21 mouse cellular contexts compared by ENCODE assay signal in the genomic region with DNA sequence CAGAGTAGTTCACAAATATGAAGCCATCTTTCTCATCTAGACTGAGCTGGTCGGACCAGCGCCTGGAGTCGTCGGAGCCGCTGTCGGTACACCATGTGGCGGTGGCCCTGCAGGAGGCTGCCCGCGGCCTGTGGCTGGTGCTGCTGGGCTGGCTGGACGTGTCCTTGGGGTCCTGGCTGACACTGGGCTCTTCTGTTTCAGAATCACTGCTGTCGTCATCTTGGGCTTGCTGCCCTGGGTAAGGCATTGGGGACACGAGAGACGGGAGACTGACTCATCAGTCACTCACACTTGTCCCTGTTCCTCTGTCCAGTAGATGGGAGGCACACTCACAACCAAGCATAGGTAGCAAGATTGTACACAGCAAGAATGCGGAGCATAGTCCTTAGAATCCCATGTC.
"Had no signal": no experiment of that assay in that cellular context is flagged by ENCODE, and none has a peak within 500 bp of the region (broad histone marks: within the 10 kb centered on the region; RNA-seq: fewer than 3 reads in every experiment).

No protein-coding gene starts in this region.

- DNase-seq: kidney, adult 2 months; kidney, postnatal 10 days; kidney, postnatal 36 days; layer of hippocampus, postnatal 36 days; liver; lung, adult 18-20 months; lung, postnatal 10 days; lung, postnatal 36 days; thymus, adult 2 months; thymus, postnatal 14 days; thymus, postnatal 4 days had no signal

- H3K4me3 ChIP-seq: kidney, embryonic 15.5 days; left cerebral cortex, adult 2 months; limb, embryonic 10.5 days; limb, embryonic 13.5 days; liver, embryonic 12.5 days; liver, embryonic 15.5 days; lung, embryonic 15.5 days; megakaryocyte, embryonic 14.5 days; midbrain, embryonic 10.5 days; midbrain, embryonic 13.5 days had no signal

- H3K4me2 ChIP-seq: kidney, embryonic 15.5 days; limb, embryonic 13.5 days; liver, embryonic 12.5 days; liver, embryonic 15.5 days; lung, embryonic 15.5 days; midbrain, embryonic 13.5 days had no signal

- H3K9ac ChIP-seq: kidney, embryonic 15.5 days; limb, embryonic 13.5 days; liver, embryonic 12.5 days; liver, embryonic 15.5 days; lung, embryonic 15.5 days; midbrain, embryonic 13.5 days had no signal

- H3K27ac ChIP-seq: kidney, embryonic 15.5 days; left cerebral cortex, adult 2 months; limb, embryonic 10.5 days; limb, embryonic 13.5 days; liver, embryonic 12.5 days; liver, embryonic 15.5 days; lung, embryonic 15.5 days; midbrain, embryonic 10.5 days; midbrain, embryonic 13.5 days had no signal

- H3K4me1 ChIP-seq: kidney, embryonic 15.5 days; limb, embryonic 10.5 days; limb, embryonic 13.5 days; lung, embryonic 15.5 days; midbrain, embryonic 10.5 days; midbrain, embryonic 13.5 days had no signal

- H3K9me3 ChIP-seq: kidney, embryonic 15.5 days; limb, embryonic 10.5 days; limb, embryonic 13.5 days; liver, embryonic 12.5 days; liver, embryonic 15.5 days; lung, embryonic 15.5 days; megakaryocyte, embryonic 14.5 days; midbrain, embryonic 10.5 days; midbrain, embryonic 13.5 days had no signal

- H3K27me3 ChIP-seq: kidney, embryonic 15.5 days; limb, embryonic 13.5 days; liver, embryonic 12.5 days; liver, embryonic 15.5 days; lung, embryonic 15.5 days; megakaryocyte, embryonic 14.5 days; midbrain, embryonic 13.5 days had no signal

- ATAC-seq: liver, embryonic 12.5 days; midbrain, embryonic 13.5 days had no signal
